Mouse (Mus musculus) neural tube, embryonic 13.5 days (tissue): ENCODE results near the gene Aldh3b1. TPM values are rescaled to one million over a fixed set of nuclear protein-coding genes. Genes with fewer than 3 reads are reported as not detected.
"Not testable (repeated sequence)": the region's sequence is repeated elsewhere in the genome, so short reads cannot be mapped to it uniquely, and the experiment has no call there.

Source experiments
- ATAC-seq: fragments of 200-750 bp; cut with Nextera tagmentation; 2 replicates; pipeline ENCODE4 v1.8.0; 2017; ENCODE audit warnings: low read depth, mild to moderate bottlenecking, moderate TSS enrichment, moderate library complexity
- H3K27ac ChIP-seq: fragments of 300-500 bp; sonication (generic); replicated peaks from 2 replicates; pipeline ENCODE4 v1.5.1; 2015; ENCODE audit warnings: moderate library complexity, mild to moderate bottlenecking, inconsistent platforms
- H3K27me3 ChIP-seq: fragments of 300-500 bp; sonication (generic); 2 replicates; pipeline ENCODE4 v1.6.1; 2015; ENCODE audit warnings: mild to moderate bottlenecking, inconsistent platforms
- H3K36me3 ChIP-seq: fragments of 300-500 bp; sonication (generic); 2 replicates; pipeline ENCODE4 v1.6.1; 2015; ENCODE audit warnings: mild to moderate bottlenecking, inconsistent platforms
- H3K4me1 ChIP-seq: fragments of 300-500 bp; sonication (generic); replicated peaks from 2 replicates; pipeline ENCODE4 v1.6.1; 2015; ENCODE audit warnings: inconsistent platforms
- H3K4me2 ChIP-seq: fragments of 300-500 bp; sonication (generic); 2 replicates; pipeline ENCODE4 v1.6.1; 2015; ENCODE audit warnings: inconsistent platforms, mild to moderate bottlenecking, moderate library complexity
- H3K4me3 ChIP-seq: fragments of 300-500 bp; sonication (generic); 2 replicates; pipeline ENCODE4 v1.5.1; 2015; ENCODE audit warnings: mild to moderate bottlenecking, inconsistent platforms
- H3K9ac ChIP-seq: fragments of 300-500 bp; sonication (generic); 2 replicates; pipeline ENCODE4 v1.6.1; 2015; ENCODE audit warnings: moderate library complexity, mild to moderate bottlenecking, inconsistent platforms
- H3K9me3 ChIP-seq: fragments of 300-500 bp; sonication (generic); 2 replicates; pipeline ENCODE4 v1.6.1; 2016; ENCODE audit warnings: inconsistent platforms
- WGBS: fragments of 180-500 bp; shearing (Covaris S2); methylation state at CpG from one replicate; pipeline ENCODE4 v1.1.7; 2015; 5-methylcytosine and 5-hydroxymethylcytosine counted together
- polyA plus RNA-seq: library from polyadenylated mRNA; unstranded; fragments of >200 nt; fragmentation: Nextera tagmentation; extraction: Ambion mirVana; gene quantifications from 2 replicates; pipeline ENCODE4 v1.2.1, GENCODE M21; 2015

The Aldh3b1 gene
- 1.9 and 2.2 TPM in 2 replicates for polyA plus RNA-seq

GRCm38 (mm10) chr19:3929211-3929941 is at the start of gene Aldh3b1:
TSS of gene Aldh3b1 (minus strand) at chr19:3929808.
- H3K4me1 ChIP-seq, result peaks cover 26% of the 10 kb centered on the region
- ATAC-seq, result peak; percentile 64
- no peak within 1 kb of the TSS for H3K9ac ChIP-seq
- no peak within 1 kb of the TSS for H3K4me2 ChIP-seq
- no peaks in the 10 kb centered on the region for H3K36me3 ChIP-seq
- peak within 1 kb of the TSS; percentile 68 for H3K27ac ChIP-seq
- H3K9me3 ChIP-seq, result no peaks in the 10 kb centered on the region
- H3K27me3 ChIP-seq, result no peaks in the 10 kb centered on the region
- H3K4me3 ChIP-seq, result no peak within 1 kb of the TSS
- 53% methylated on average over 12 of the region's 12 CpGs for WGBS

DNA sequence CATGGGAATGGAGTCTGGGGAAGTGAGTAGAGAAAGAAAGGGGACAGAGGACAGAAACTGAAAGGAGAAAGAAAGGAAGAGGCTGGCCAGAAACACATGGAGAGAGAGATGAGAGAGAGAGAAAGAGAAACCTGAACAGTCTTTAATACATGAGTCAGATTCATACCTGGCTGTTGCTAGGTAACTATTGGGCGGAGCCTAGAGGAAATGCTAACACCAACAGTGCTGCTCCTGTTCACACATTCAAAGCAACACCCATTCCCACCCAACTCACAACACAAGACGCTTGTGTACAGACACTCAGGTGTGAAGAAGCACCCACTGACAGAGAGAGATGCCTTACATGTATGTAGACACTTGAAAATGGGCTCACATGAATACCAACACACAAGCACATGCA is 46.3 kb upstream of the Aldh3b1 start:
- Histone ChIP-seq H3K27me3 (no peaks in the 10 kb centered on the region), H3K4me2 (no peak overlapping the region), H3K9me3 (no peaks in the 10 kb centered on the region), H3K36me3 (no peaks in the 10 kb centered on the region), H3K4me3 (no peak overlapping the region), H3K4me1 (no peaks in the 10 kb centered on the region), H3K27ac (no peak overlapping the region), H3K9ac (no peak overlapping the region)
- WGBS, result 72% methylated on average over 2 of the region's 2 CpGs
- ATAC-seq, result no peak

DNA sequence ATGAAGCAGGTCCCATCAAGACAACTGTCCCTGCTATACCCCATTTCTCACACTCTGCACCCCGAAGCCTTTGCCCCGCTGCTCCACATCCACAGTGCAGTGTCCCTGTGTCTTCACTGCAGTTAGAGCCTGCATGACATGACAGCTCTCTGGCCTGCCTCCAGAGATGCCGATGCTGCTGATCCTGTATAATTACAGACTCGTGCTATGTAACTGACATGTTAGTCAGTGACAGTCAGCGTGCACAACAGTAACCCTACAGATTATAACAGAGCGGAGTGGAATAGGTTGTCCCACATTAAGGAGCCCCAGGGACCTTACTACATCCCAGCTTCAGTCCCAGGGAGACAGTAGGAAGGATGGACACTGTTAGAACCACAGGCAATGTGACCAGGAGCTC is 45.0 kb upstream of the Aldh3b1 start:
- not testable (repeated sequence) for H3K4me3 ChIP-seq, H3K27me3 ChIP-seq, H3K4me2 ChIP-seq, ATAC-seq, H3K36me3 ChIP-seq, H3K4me1 ChIP-seq, H3K9me3 ChIP-seq, H3K27ac ChIP-seq, H3K9ac ChIP-seq
- 81% methylated on average over 6 of the region's 6 CpGs for WGBS

DNA sequence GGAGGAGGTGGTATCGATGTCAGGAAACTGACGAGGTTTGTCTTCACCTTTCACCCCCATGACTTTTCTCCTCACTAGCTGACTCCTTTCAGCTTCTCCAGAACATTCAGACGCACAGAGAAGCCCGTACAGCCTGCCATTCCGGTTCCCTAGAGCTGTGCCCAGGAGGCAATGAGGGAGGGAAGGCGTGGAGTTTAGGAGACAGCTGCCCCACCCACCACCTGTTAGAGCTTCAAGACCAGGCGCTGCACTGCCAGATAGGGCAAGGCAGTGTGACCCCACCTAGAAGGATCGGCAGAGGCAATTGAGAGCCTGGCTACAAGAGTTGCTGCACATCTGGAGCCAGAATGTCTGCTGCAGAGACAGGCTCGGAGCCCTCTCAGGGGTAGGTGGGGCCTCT is 42.6 kb upstream of the Aldh3b1 start, which contains the start of gene Aldh3b2:
Gene Aldh3b2 (plus strand): TSS at position 100 of the 400 bp plus-strand sequence.
- no peak within 1 kb of the TSS for H3K4me2 ChIP-seq
- no peaks in the 10 kb centered on the region for H3K27me3 ChIP-seq
- H3K4me1 ChIP-seq, result no peaks in the 10 kb centered on the region
- H3K4me3 ChIP-seq, result no peak within 1 kb of the TSS
- H3K9me3 ChIP-seq, result no peaks in the 10 kb centered on the region
- no peak within 1 kb of the TSS for H3K9ac ChIP-seq
- WGBS, result 44% methylated on average over 9 of the region's 9 CpGs
- no peaks in the 10 kb centered on the region for H3K36me3 ChIP-seq
- ATAC-seq, result no peak
- no peak within 1 kb of the TSS for H3K27ac ChIP-seq

DNA sequence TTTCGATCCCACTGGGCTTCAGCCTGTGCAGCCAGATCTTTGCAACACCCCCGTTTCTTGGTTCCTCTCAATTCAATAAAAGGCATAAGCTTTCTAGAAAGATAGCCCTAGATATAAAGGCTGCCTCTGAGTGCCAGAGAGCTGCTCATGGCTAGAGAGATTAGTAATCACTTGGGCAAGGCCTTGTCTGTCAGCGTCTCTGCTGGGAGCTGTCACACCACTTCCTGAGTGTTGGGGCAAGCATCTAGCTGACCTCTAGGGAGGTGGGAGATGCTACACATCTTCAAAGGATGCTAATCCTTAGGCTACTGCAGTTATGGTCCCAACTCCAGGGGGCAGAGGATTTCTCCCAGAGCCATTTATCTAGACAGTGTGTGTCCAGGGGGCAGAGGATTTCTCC is 37.6 kb upstream of the Aldh3b1 start:
- Histone ChIP-seq H3K36me3 (no peaks in the 10 kb centered on the region), H3K4me3 (no peak overlapping the region), H3K4me2 (no peak overlapping the region), H3K27me3 (no peaks in the 10 kb centered on the region), H3K9ac (no peak overlapping the region), H3K27ac (no peak overlapping the region), H3K4me1 (no peaks in the 10 kb centered on the region), H3K9me3 (no peaks in the 10 kb centered on the region)
- WGBS, result 76% methylated on average over 3 of the region's 3 CpGs
- no peak for ATAC-seq

DNA sequence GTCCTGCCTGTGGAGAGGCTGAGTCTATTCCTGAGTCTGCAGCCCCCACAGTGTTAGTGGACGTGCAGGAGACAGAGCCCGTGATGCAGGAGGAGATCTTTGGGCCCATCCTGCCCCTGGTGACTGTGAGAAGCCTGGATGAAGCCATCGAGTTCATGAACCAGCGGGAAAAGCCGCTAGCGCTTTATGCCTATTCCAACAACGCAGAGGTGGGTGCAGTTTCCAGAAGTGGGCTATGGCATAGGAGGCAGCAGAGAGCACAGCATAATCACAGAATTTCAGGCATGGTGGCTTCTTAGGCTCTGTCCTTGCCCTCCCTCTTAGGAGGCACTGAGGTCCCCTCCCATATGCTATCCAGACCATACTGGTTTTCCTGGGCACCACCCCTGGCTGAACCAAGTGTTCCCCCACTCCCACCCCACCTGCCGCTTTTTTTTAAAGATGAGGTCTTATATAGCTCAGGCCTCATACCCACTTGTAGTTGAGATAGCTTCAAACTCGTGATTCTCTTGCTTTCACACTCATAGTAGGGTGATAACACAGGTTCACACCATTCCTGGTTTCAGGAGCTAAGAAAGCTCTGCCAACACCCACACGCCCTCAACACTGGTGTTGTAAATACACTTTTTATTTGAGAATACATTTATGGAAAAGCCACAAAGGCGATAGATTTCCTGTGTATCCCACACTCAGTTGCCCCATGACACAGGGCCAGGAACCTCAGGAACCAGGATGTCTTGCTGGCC is 36.9 kb upstream of the Aldh3b1 start:
- H3K4me2 ChIP-seq, result no peak overlapping the region
- H3K9me3 ChIP-seq, result no peaks in the 10 kb centered on the region
- H3K4me3 ChIP-seq, result no peak overlapping the region
- no peaks in the 10 kb centered on the region for H3K27me3 ChIP-seq
- no peak overlapping the region for H3K9ac ChIP-seq
- H3K36me3 ChIP-seq, result no peaks in the 10 kb centered on the region
- no peaks in the 10 kb centered on the region for H3K4me1 ChIP-seq
- 65% methylated on average over 11 of the region's 11 CpGs for WGBS
- no peak overlapping the region for H3K27ac ChIP-seq
- ATAC-seq, result no peak

DNA sequence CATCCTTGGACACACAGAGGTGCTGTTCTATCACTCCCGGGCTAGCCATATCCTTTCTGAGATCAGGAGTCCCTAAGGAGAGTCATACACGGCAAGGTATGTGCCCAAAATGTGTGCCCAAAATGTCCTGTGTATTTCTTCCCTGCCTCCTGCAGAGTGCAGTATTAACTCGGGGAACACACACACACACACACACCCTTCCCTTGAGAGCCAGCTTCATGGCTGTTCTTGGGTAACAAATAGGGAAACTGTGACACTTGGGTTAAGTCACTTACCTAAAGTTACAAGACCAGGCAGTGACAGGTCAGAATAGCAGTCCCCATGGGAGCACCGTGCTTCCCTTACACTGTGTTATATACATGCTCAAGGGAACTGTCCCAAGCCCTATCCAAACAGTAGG is 34.4 kb upstream of the Aldh3b1 start:
- Histone ChIP-seq H3K9ac (no peak overlapping the region), H3K4me3 (no peak overlapping the region), H3K27me3 (no peaks in the 10 kb centered on the region), H3K36me3 (no peaks in the 10 kb centered on the region), H3K27ac (no peak overlapping the region), H3K4me1 (no peaks in the 10 kb centered on the region), H3K4me2 (no peak overlapping the region), H3K9me3 (no peaks in the 10 kb centered on the region)
- 68% methylated on average over 4 of the region's 4 CpGs for WGBS
- ATAC-seq, result no peak

DNA sequence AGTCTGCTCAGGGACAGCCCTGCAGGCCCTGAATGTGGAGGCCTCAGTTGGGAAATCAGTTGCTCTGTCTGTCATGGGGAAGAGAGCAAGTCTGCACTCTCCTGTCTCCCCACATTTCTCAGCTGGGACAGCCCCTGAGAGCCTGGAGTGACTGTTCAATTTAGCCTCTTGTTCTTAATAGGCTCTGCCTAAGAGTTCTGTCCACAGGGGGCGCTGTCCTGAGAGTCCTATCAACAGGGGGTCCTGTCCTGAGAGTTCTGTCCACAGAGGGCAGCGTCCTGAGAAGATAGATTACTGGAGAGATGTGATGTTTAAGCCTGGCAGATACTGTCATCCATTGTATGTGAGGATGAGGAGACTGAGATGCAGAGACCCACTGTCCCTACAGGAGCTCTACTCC is 32.9 kb upstream of the Aldh3b1 start:
- WGBS, result 14% methylated on average over 2 of the region's 2 CpGs
- no peak overlapping the region for H3K4me2 ChIP-seq
- no peak overlapping the region for H3K4me3 ChIP-seq
- no peaks in the 10 kb centered on the region for H3K4me1 ChIP-seq
- no peaks in the 10 kb centered on the region for H3K27me3 ChIP-seq
- H3K9me3 ChIP-seq, result no peaks in the 10 kb centered on the region
- no peak for ATAC-seq
- no peak overlapping the region for H3K9ac ChIP-seq
- H3K36me3 ChIP-seq, result no peaks in the 10 kb centered on the region
- H3K27ac ChIP-seq, result no peak overlapping the region

DNA sequence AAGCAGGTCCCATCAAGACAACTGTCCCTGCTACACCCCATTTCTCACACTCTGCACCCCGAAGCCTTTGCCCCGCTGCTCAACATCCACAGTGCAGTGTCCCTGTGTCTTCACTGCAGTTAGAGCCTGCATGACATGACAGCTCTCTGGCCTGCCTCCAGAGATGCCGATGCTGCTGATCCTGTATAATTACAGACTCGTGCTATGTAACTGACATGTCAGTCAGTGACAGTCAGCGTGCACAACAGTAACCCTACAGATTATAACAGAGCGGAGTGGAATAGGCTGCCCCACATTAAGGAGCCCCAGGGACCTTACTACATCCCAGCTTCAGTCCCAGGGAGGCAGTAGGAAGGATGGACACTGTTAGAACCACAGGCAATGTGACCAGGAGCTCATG is 32.2 kb upstream of the Aldh3b1 start:
- not testable (repeated sequence) for H3K4me2 ChIP-seq, H3K9me3 ChIP-seq, H3K27ac ChIP-seq, H3K4me3 ChIP-seq, ATAC-seq, H3K36me3 ChIP-seq, H3K9ac ChIP-seq, H3K4me1 ChIP-seq, H3K27me3 ChIP-seq
- WGBS, result 92% methylated on average over 6 of the region's 6 CpGs

- Histone ChIP-seq H3K36me3 (no peaks in the 10 kb centered on the region), H3K4me1 (no peaks in the 10 kb centered on the region), H3K9ac (no peak overlapping the region), H3K4me2 (no peak overlapping the region), H3K27me3 (no peaks in the 10 kb centered on the region), H3K4me3 (no peak overlapping the region), H3K9me3 (no peaks in the 10 kb centered on the region), H3K27ac (no peak overlapping the region)
- ATAC-seq, result no peak
- WGBS, result 85% methylated on average over 5 of the region's 5 CpGs
These were observed 30.6 kb upstream of the Aldh3b1 start for GRCm38 (mm10) chr19:3960211-3960610.

DNA sequence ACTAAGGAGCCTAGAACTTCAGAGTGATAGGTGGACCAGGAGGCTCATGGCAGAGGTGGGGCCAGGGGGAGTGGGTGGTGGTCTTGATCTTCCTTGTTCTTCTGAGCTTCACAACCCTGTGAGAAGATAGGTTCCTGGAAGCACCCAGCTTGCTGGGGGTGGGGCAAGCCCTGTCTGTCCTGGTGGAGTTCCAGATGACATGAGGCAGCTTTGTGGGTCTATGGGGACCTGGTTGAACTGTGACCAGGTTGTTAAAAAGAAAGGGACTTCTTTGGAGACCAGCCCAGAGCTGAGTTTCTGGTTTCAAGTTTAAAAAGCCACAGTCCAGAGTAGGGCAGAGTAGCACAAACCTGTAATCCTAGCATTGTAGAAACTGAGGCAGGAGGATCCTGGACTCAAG is 29.4 kb upstream of the Aldh3b1 start:
- H3K9me3 ChIP-seq, result no peaks in the 10 kb centered on the region
- no peaks in the 10 kb centered on the region for H3K27me3 ChIP-seq
- no peak overlapping the region for H3K4me3 ChIP-seq
- H3K36me3 ChIP-seq, result no peaks in the 10 kb centered on the region
- no peak for ATAC-seq
- no peaks in the 10 kb centered on the region for H3K4me1 ChIP-seq
- H3K9ac ChIP-seq, result no peak overlapping the region
- no peak overlapping the region for H3K4me2 ChIP-seq
- H3K27ac ChIP-seq, result no peak overlapping the region

GRCm38 (mm10) chr19:3958470-3958869 is 28.9 kb upstream of the Aldh3b1 start, which contains the start of gene Aldh3b3:
TSS of gene Aldh3b3 (plus strand) at chr19:3958645.
- ATAC-seq, result no peak
- no peak within 1 kb of the TSS for H3K4me2 ChIP-seq
- no peaks in the 10 kb centered on the region for H3K36me3 ChIP-seq
- 78% methylated on average over 4 of the region's 4 CpGs for WGBS
- no peaks in the 10 kb centered on the region for H3K4me1 ChIP-seq
- H3K9me3 ChIP-seq, result no peaks in the 10 kb centered on the region
- no peaks in the 10 kb centered on the region for H3K27me3 ChIP-seq
- no peak within 1 kb of the TSS for H3K9ac ChIP-seq
- H3K4me3 ChIP-seq, result no peak within 1 kb of the TSS
- no peak within 1 kb of the TSS for H3K27ac ChIP-seq
